Mouse (Mus musculus): ENCODE results near the gene Cd207. TPM values are rescaled to one million over a fixed set of nuclear protein-coding genes. Genes with fewer than 3 reads are reported as not detected.

The Cd207 gene
- total RNA-seq, 2 experiments from 2014 or later, result not detected

Other genes starting within 250 kb of the Cd207 start
- 10 to 100 TPM; 30.4 to 36.7 TPM for gene Tet3, start 218.8 kb downstream of the Cd207 start, total RNA-seq (2021)
- gene Dguok, start 170.9 kb downstream of the Cd207 start, total RNA-seq (2021), result 10 to 100 TPM; 14.8 to 19.3 TPM
- gene Actg2, start 141.6 kb downstream of the Cd207 start, total RNA-seq (2021), result 1 to 10 TPM; 1.9 to 5.0 TPM
- 1 to 10 TPM; 7.5 to 8.3 TPM for gene Stambp, start 105.1 kb downstream of the Cd207 start, total RNA-seq (2021)
- gene Clec4f, start 21.7 kb downstream of the Cd207 start, total RNA-seq (2021), result not detected
- not detected for gene Vax2, start 33.4 kb upstream of the Cd207 start, total RNA-seq (2021)
- gene Atp6v1b1, start 65.1 kb upstream of the Cd207 start, total RNA-seq (2021), result not detected
- gene Ankrd53, start 84.8 kb upstream of the Cd207 start, total RNA-seq (2021), result not detected
- 10 to 100 TPM; 35.5 to 35.8 TPM for gene Tex261, start 98.0 kb upstream of the Cd207 start, total RNA-seq (2021)
- gene Nagk, start 117.1 kb upstream of the Cd207 start, total RNA-seq (2021), result 1 to 10 TPM; 6.8 to 8.4 TPM
- gene Paip2b, start 153.9 kb upstream of the Cd207 start, total RNA-seq (2021), result 10 to 100 TPM; 32.4 to 47.7 TPM
- gene Zfp638, start 189.3 kb upstream of the Cd207 start, total RNA-seq (2021), result 10 to 100 TPM; 31.3 to 37.2 TPM

Measured in gastrocnemius, postnatal 14 days (tissue).